Mouse (Mus musculus) olfactory bulb, adult 2 months (tissue): ENCODE results near the gene Ppp1r9a.

Source experiments
- CTCF ChIP-seq: fragments of 200-500 bp; IDR thresholded peaks from 2 replicates; pipeline ENCODE4 v1.5.1; 2012; ENCODE audit warnings: low read depth, mild to moderate bottlenecking, low read length, moderate library complexity; ENCODE audit not compliant: insufficient read depth
- POLR2A ChIP-seq: fragments of 200-500 bp; IDR thresholded peaks from 2 replicates; pipeline ENCODE4 v1.6.1; 2012; ENCODE audit warnings: mild to moderate bottlenecking, low read depth, low read length, moderate library complexity; ENCODE audit not compliant: insufficient read depth

GRCm38 (mm10) chr6:5152185-5152584 is 249.5 kb downstream of the Ppp1r9a start:
- TF ChIP-seq CTCF = no peak
- no peak for TF ChIP-seq POLR2A
